Mouse (Mus musculus) CH12.LX (cell line): ENCODE data around the gene Thoc5.

Experiments
- BHLHE40 ChIP-seq: IDR thresholded peaks from 2 replicates; pipeline ENCODE4 v1.6.1; 2011; ENCODE audit warnings: mild to moderate bottlenecking, low read depth, low read length, improper control_type of control experiment
- CTCF ChIP-seq, 2 experiments: IDR thresholded peaks in 1 of 2; conservative IDR thresholded peaks in 1 of 2; 2 replicates each; pipeline ENCODE4 v1.5.1; 2011 to 2012; ENCODE audit warnings: low read depth in 2 of 2, low read length in 2 of 2, improper control_type of control experiment in 1 of 2, inconsistent platforms in 1 of 2, mild to moderate bottlenecking in 1 of 2, moderate library complexity in 1 of 2
- KAT2A ChIP-seq: IDR thresholded peaks from 2 replicates; pipeline ENCODE4 v1.6.1; 2012; ENCODE audit warnings: low read length, improper control_type of control experiment, inconsistent platforms; ENCODE audit not compliant: insufficient replicate concordance
- MAFK ChIP-seq: IDR thresholded peaks from 2 replicates; pipeline ENCODE4 v1.6.1; 2011; ENCODE audit warnings: low read length, improper control_type of control experiment; ENCODE audit not compliant: insufficient replicate concordance
- RCOR1 ChIP-seq: conservative IDR thresholded peaks from 2 replicates; pipeline ENCODE4 v1.6.1; 2012; ENCODE audit warnings: low read depth, mild to moderate bottlenecking, inconsistent platforms, low read length, improper control_type of control experiment

DNA sequence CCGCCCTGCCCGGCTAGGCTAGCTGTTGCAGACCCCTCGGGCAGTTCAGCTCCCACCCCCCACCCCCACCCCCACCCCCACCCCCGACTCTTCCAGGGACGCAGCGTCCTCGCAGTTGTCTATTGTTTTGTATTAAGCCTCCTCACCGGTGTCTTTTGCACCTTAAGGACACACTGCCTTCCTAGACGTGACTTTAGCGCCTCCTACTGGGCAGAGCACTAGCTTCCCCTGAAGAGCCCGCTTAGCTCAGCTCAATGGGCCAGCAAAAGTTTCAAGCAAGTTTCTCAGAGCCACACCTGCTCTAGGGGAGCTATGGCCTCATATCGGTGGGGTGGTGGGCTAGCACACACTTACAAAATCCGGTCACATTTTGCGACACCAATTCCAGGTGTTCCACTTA is 80.5 kb downstream of the Thoc5 start:
- TF ChIP-seq RCOR1 (no peak), KAT2A (no peak), CTCF (conservative IDR thresholded peaks at IDR 0.05 in 1 of 2, IDR thresholded peaks at IDR 0.05 in 1 of 2; ENCODE audit: low read depth in 2 of 2, low read length in 2 of 2) (peak; percentile 89 to 97), MAFK (no peak), BHLHE40 (no peak)
